Mouse (Mus musculus): ENCODE measurements at regions not wholly inside any gene's neighbourhood (a gene's known extent, or its start where the extent isn't known, plus 50 kb on each side); places are given as distances from the start of the nearest gene placed in this dataset.
A peak's percentile ranks its signal among the peaks of the same experiment; 100 is the strongest.

GRCm38 (mm10) chr3:82781464-82781863 lies 94.8 kb downstream of the Rbm46 start:
- DNase-seq = no peak

- DNase-seq = no peak
Measured at GRCm38 (mm10) chr3:82770512-82771270, 105.6 kb downstream of the Rbm46 start.

GRCm38 (mm10) chr3:82767484-82767883 lies 108.8 kb downstream of the Rbm46 start:
- DNase-seq = no peak

GRCm38 (mm10) chr3:82759946-82760345 lies 116.3 kb downstream of the Rbm46 start:
- DNase-seq = no peak

- DNase-seq = no peak
Measured at GRCm38 (mm10) chr3:82758967-82759366, 117.3 kb downstream of the Rbm46 start.

GRCm38 (mm10) chr3:82725546-82725945 lies 150.7 kb downstream of the Rbm46 start:
- DNase-seq = peak; percentile 16

GRCm38 (mm10) chr3:82707628-82708027 lies 159.7 kb upstream of the Npy2r start:
- DNase-seq = no peak

- DNase-seq = no peak
Measured at GRCm38 (mm10) chr3:82692131-82692530, 144.2 kb upstream of the Npy2r start.

- no peak for DNase-seq
Measured at GRCm38 (mm10) chr3:82656159-82656874, 108.4 kb upstream of the Npy2r start.

GRCm38 (mm10) chr3:82652346-82652745 lies 104.5 kb upstream of the Npy2r start:
- DNase-seq = no peak

GRCm38 (mm10) chr3:82640052-82640451 lies 92.2 kb upstream of the Npy2r start:
- no peak for DNase-seq

- no peak for DNase-seq
Measured at GRCm38 (mm10) chr3:82636666-82637065, 88.8 kb upstream of the Npy2r start.

- DNase-seq = no peak
Measured at GRCm38 (mm10) chr3:82620418-82621003, 72.6 kb upstream of the Npy2r start.

- no peak for DNase-seq
Measured at GRCm38 (mm10) chr3:82619371-82619770, 71.5 kb upstream of the Npy2r start.

- no peak for DNase-seq
Measured at GRCm38 (mm10) chr3:82601880-82602279, 54.0 kb upstream of the Npy2r start.

GRCm38 (mm10) chr3:82598656-82599055 lies 50.8 kb upstream of the Npy2r start:
- DNase-seq = no peak

All from thymus, postnatal 14 days (tissue).